In the genomic region with DNA sequence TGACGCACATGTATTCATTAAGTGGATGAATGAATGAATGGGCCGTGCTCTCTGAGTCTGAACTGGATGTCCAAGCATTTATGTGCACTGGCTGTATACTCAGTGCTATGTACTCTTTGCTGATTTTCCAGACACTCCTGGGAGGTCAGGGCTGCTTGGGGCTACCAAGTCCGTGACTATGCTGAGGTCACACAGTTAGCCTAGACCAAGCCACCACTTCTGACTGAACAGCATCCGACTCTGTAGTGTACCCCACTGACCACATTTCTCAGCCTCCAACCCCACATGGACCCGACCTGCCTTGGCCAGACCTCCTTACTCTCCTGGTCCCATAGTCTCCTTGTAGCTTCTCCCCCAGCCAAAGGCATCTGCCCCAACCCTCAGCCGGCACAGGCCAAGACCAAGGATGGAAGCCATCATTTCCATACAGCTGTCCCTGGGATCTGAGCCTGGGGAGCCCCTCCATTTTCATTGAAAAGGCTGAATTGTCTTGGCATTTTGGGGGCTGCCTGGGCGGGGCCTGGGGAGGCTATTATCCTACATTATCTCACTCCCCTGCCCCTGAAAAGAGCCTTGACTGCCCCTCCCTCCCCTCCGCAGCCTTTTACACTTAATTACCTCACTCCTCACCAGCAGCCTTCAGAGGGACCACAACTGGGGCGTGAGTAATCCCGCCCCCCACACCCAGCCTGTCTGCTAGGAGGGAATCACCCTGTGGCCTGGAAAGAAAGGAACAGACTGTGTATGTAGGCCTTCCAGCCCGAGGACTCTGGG, we compare ENCODE assay signal across 14 mouse cellular contexts. TPM values are rescaled to one million over a fixed set of nuclear protein-coding genes. Genes with fewer than 3 reads are reported as not detected.
DNase-seq lines count a peak whose midpoint lies in the region; ATAC-seq lines count a peak whose summit lies in the region.
"Had no signal": no experiment of that assay in that cellular context is flagged by ENCODE, and none has a peak within 500 bp of the region (broad histone marks: within the 10 kb centered on the region; RNA-seq: fewer than 3 reads in every experiment).

No protein-coding gene starts in this region.

- H3K9ac ChIP-seq in forebrain, embryonic 12.5 days: peak overlapping the region; percentile 25; the same call in 1 of the 2 replicates
- no peak overlapping the region for H3K9ac ChIP-seq in hindbrain, embryonic 16.5 days (ENCODE audit: low read depth, low read length)
- H3K9ac ChIP-seq in neural tube, embryonic 13.5 days: peak overlapping the region; percentile 55

- H3K4me2 ChIP-seq in forebrain, embryonic 12.5 days: peak overlapping the region; percentile 21
- H3K4me2 ChIP-seq in hindbrain, embryonic 16.5 days (ENCODE audit: low read length): no peak overlapping the region
- H3K4me2 ChIP-seq in neural tube, embryonic 13.5 days: no peak overlapping the region

- 0 out of 2 replicates have a peak, but pooled peaks cover 11% of the 10 kb centered on the region for H3K27me3 ChIP-seq in embryonic facial prominence, embryonic 10.5 days (replicated peaks; ENCODE audit: low read depth, poor library complexity, severe bottlenecking)
- 0 out of 2 replicates have a peak, but pooled peaks cover 5% of the 10 kb centered on the region for H3K27me3 ChIP-seq in forebrain, embryonic 12.5 days
- no peaks in the 10 kb centered on the region for H3K27me3 ChIP-seq in hindbrain, embryonic 16.5 days (replicated peaks; ENCODE audit: control insufficient read depth, insufficient read depth, low read length)
- no peaks in the 10 kb centered on the region for H3K27me3 ChIP-seq in neural tube, embryonic 13.5 days

- H3K36me3 ChIP-seq in embryonic facial prominence, embryonic 10.5 days (replicated peaks): no peaks in the 10 kb centered on the region
- no peaks in the 10 kb centered on the region for H3K36me3 ChIP-seq in forebrain, embryonic 12.5 days (replicated peaks)
- no peaks in the 10 kb centered on the region for H3K36me3 ChIP-seq in hindbrain, embryonic 16.5 days (ENCODE audit: control insufficient read depth, insufficient read depth, low read length)
- H3K36me3 ChIP-seq in neural tube, embryonic 13.5 days: no peaks in the 10 kb centered on the region

- H3K4me1 ChIP-seq in embryonic facial prominence, embryonic 10.5 days: peaks cover 14% of the 10 kb centered on the region
- peaks cover 18% of the 10 kb centered on the region for H3K4me1 ChIP-seq in forebrain, embryonic 12.5 days
- H3K4me1 ChIP-seq in hindbrain, embryonic 16.5 days (ENCODE audit: control insufficient read depth, insufficient read depth, low read depth, low read length): no peaks in the 10 kb centered on the region; the same call in none of the 2 replicates
- peaks cover 16% of the 10 kb centered on the region for H3K4me1 ChIP-seq in neural tube, embryonic 13.5 days (replicated peaks)

- H3K4me3 ChIP-seq in embryonic facial prominence, embryonic 10.5 days: no peak overlapping the region
- H3K4me3 ChIP-seq in forebrain, embryonic 12.5 days (replicated peaks): no peak overlapping the region
- H3K4me3 ChIP-seq in hindbrain, embryonic 16.5 days (ENCODE audit: low read length): no peak overlapping the region
- no peak overlapping the region for H3K4me3 ChIP-seq in neural tube, embryonic 13.5 days

- peak; percentile 95 for ATAC-seq in forebrain, embryonic 12.5 days (ENCODE audit: low FRiP score)
- peak; percentile 66 for ATAC-seq in hindbrain, embryonic 16.5 days
- peak; percentile 75 for ATAC-seq in neural tube, embryonic 13.5 days (ENCODE audit: low read depth)
- ATAC-seq: intestine, embryonic 16.5 days; lung, postnatal 0 days had no signal

- 37% methylated on average over 11 of the region's 11 CpGs for WGBS in embryonic facial prominence, embryonic 10.5 days
- WGBS in forebrain, embryonic 12.5 days: 17% methylated on average over 11 of the region's 11 CpGs
- WGBS in hindbrain, embryonic 16.5 days: 34% methylated on average over 11 of the region's 11 CpGs
- 23% methylated on average over 11 of the region's 11 CpGs for WGBS in neural tube, embryonic 13.5 days

- peak; percentile 31 for DNase-seq in embryonic facial prominence, embryonic 10.5 days (ENCODE audit: low spot score)
- DNase-seq in urinary bladder, postnatal 14 days (ENCODE audit: low spot score): no peak
- no peak for DNase-seq in urinary bladder, postnatal 36 days (ENCODE audit: low spot score in 2 of 2)
- DNase-seq in urinary bladder, postnatal 4 days (ENCODE audit: low spot score in 2 of 2): no peak
- DNase-seq: cerebellum, adult 18-20 months; gastrocnemius, postnatal 36 days; kidney, postnatal 14 days; liver had no signal

- H3K9me3 ChIP-seq in embryonic facial prominence, embryonic 10.5 days: no peaks in the 10 kb centered on the region
- H3K9me3 ChIP-seq in forebrain, embryonic 12.5 days: no peaks in the 10 kb centered on the region; the same call in 1 of the 2 replicates
- H3K9me3 ChIP-seq in hindbrain, embryonic 16.5 days (ENCODE audit: control insufficient read depth, low read length): no peaks in the 10 kb centered on the region
- H3K9me3 ChIP-seq in neural tube, embryonic 13.5 days: no peaks in the 10 kb centered on the region

- H3K27ac ChIP-seq in embryonic facial prominence, embryonic 10.5 days (replicated peaks): peak overlapping the region; percentile 57
- H3K27ac ChIP-seq in forebrain, embryonic 12.5 days: peak overlapping the region; percentile 94
- no peak overlapping the region for H3K27ac ChIP-seq in hindbrain, embryonic 16.5 days (ENCODE audit: low read depth, low read length)
- H3K27ac ChIP-seq in neural tube, embryonic 13.5 days (replicated peaks): peak overlapping the region; percentile 86

RNA-seq across cellular contexts. Expression of gene Scrt2, which starts 12.5 kb away (rescaled TPM):
- 0.93 and 1.5 TPM in 2 replicates for polyA plus RNA-seq in embryonic facial prominence, embryonic 10.5 days (2016; fragmentation: Nextera tagmentation; extraction: Ambion mirVana)
- 15.3 and 15.6 TPM in 2 replicates for polyA plus RNA-seq in forebrain, embryonic 12.5 days (2016; fragmentation: Nextera tagmentation; extraction: Ambion mirVana)
- 7.6 and 8.0 TPM in 2 replicates for polyA plus RNA-seq in hindbrain, embryonic 16.5 days (2015; fragmentation: Nextera tagmentation; extraction: Ambion mirVana)
- polyA plus RNA-seq in neural tube, embryonic 13.5 days (2015; fragmentation: Nextera tagmentation; extraction: Ambion mirVana): 30.0 and 30.2 TPM in 2 replicates
- polyA plus RNA-seq: heart, postnatal 0 days; intestine, embryonic 16.5 days; lung, postnatal 0 days had no signal

RNA-seq across cellular contexts. Expression of gene Srxn1, which starts 36.5 kb away (rescaled TPM):
- polyA plus RNA-seq in embryonic facial prominence, embryonic 10.5 days (2016; fragmentation: Nextera tagmentation; extraction: Ambion mirVana): 10.7 and 12.4 TPM in 2 replicates
- 12.0 and 12.9 TPM in 2 replicates for polyA plus RNA-seq in forebrain, embryonic 12.5 days (2016; fragmentation: Nextera tagmentation; extraction: Ambion mirVana)
- 28.6 and 32.1 TPM in 2 replicates for polyA plus RNA-seq in hindbrain, embryonic 16.5 days (2015; fragmentation: Nextera tagmentation; extraction: Ambion mirVana)
- polyA plus RNA-seq in neural tube, embryonic 13.5 days (2015; fragmentation: Nextera tagmentation; extraction: Ambion mirVana): 19.0 TPM in 2 replicates
